Mouse (Mus musculus) E14TG2a.4 (cell line): ENCODE measurements around the gene Rassf1.

ENCODE experiments used
- CTCF ChIP-seq: conservative IDR thresholded peaks from 2 replicates; pipeline ENCODE4 v1.5.1; 2014; ENCODE audit warnings: low read length
- NANOG ChIP-seq: IDR thresholded peaks from 2 replicates; pipeline ENCODE4 v1.6.1; 2014; ENCODE audit warnings: borderline replicate concordance, low read length, mixed read lengths
- POU5F1 ChIP-seq: IDR thresholded peaks from 2 replicates; pipeline ENCODE4 v1.6.1; 2014; ENCODE audit warnings: low read length, borderline replicate concordance

DNA sequence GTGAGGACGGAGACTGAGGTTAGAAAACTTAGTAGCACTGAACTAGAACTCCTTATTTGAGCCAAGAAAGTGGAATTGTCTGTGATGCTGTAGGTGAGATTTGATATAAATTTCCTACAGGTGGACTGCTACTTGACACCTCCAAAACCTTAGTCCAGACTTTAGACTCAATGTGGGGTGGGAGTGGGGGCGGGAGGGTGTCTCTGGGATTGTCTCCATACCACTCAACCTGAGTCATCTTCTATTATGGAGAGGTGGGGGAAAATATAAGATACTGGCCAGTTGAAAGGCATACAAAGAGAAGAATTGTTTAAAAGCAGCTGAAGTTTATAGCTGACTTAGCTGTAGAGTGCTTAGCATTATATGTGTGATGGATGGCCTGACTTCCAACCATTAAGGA is 4.3 kb downstream of the Rassf1 start:
- TF ChIP-seq CTCF: no peak
- no peak for TF ChIP-seq NANOG
- TF ChIP-seq POU5F1: no peak
